Mouse (Mus musculus): Measurements from ENCODE around the gene Pfas. TPM values are rescaled to one million over a fixed set of nuclear protein-coding genes. Genes with fewer than 3 reads are reported as not detected.

The Pfas gene
- polyA plus RNA-seq, 2 experiments, result 22.0 to 27.0 TPM

DNA sequence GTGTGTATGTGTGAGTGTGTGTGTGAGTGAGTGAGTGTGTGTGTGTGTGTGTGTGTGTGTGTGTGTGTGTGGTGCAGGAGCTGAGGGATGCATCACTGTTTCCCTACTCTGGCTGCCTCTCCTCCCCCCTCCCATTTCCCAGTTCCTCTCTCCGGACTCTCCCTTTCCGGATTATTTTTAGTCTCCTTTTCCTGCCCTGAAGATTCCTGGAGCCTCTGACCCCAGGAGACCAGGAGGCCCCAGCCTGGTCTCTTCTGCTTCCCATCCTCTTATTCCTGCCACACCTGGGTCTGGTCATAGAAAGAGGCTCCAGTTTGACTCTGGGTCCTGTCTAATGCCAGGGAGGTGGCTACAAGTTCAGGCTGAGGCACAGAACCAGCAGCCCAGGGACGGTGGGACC is 52.2 kb downstream of the Pfas start:
- no peak overlapping the region for H3K4me3 ChIP-seq (replicated peaks; ENCODE audit: low read length)
- 0 out of 2 replicates have a peak overlapping the region, but pooled peaks have one; percentile 4 for H3K4me2 ChIP-seq (replicated peaks; ENCODE audit: low read depth, low read length, severe bottlenecking)
- H3K27me3 ChIP-seq (ENCODE audit: control insufficient read depth, insufficient read depth, low read length), result peaks cover 19% of the 10 kb centered on the region
- H3K9ac ChIP-seq (ENCODE audit: low read depth, low read length, severe bottlenecking), result no peak overlapping the region
- no peak for DNase-seq (ENCODE audit: low spot score)
- no peak for ATAC-seq (ENCODE audit: low FRiP score, low read depth)
- WGBS, result 24% methylated on average over 3 of the region's 3 CpGs
- no peak overlapping the region for H3K27ac ChIP-seq (replicated peaks; ENCODE audit: low read depth, low read length)
- H3K36me3 ChIP-seq (ENCODE audit: control insufficient read depth, insufficient read depth, low read length), result no peaks in the 10 kb centered on the region
- no peak for TF ChIP-seq POLR2A (IDR thresholded peaks at IDR 0.05; ENCODE audit: borderline replicate concordance, extremely low read depth, insufficient read depth, insufficient read length)
- H3K9me3 ChIP-seq (ENCODE audit: control insufficient read depth, low read length), result no peaks in the 10 kb centered on the region
- H3K4me1 ChIP-seq (ENCODE audit: control insufficient read depth, insufficient read depth, low read length), result peaks cover 11% of the 10 kb centered on the region; the same call in 1 of the 2 replicates

DNA sequence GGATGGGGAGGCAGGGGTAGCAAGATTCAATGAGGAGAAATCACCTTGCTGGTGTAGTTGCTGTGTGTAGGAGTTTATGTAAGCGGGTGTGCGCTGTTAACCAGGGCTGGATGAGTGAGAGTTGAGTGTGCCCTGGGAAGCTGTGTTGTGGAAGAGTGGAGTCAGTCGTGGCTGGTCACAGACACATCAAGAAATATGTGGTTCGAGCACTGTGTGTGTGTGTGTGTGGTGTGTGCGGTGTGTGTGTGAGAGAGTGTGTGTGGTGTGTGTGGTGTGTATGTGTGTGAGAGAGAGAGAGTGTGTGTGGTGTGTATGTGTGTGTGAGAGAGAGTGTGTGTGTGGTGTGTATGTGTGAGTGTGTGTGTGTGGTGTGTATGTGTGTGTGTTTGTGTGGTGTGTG is 52.8 kb downstream of the Pfas start:
- H3K4me2 ChIP-seq (replicated peaks; ENCODE audit: low read depth, low read length, severe bottlenecking), result peak overlapping the region; percentile 45; the same call in 1 of the 2 replicates
- H3K27ac ChIP-seq (replicated peaks; ENCODE audit: low read depth, low read length), result no peak overlapping the region
- H3K4me3 ChIP-seq (replicated peaks; ENCODE audit: low read length), result peak overlapping the region; percentile 34; the same call in 1 of the 2 replicates
- H3K9ac ChIP-seq (ENCODE audit: low read depth, low read length, severe bottlenecking), result 0 out of 2 replicates have a peak overlapping the region, but pooled peaks have one; percentile 40
- DNase-seq (ENCODE audit: low spot score) (no peak), ATAC-seq (ENCODE audit: low FRiP score, low read depth) (no peak)
- H3K36me3 ChIP-seq (ENCODE audit: control insufficient read depth, insufficient read depth, low read length), result no peaks in the 10 kb centered on the region
- H3K27me3 ChIP-seq (ENCODE audit: control insufficient read depth, insufficient read depth, low read length), result peaks cover 19% of the 10 kb centered on the region
- H3K4me1 ChIP-seq (ENCODE audit: control insufficient read depth, insufficient read depth, low read length), result peaks cover 11% of the 10 kb centered on the region; the same call in 1 of the 2 replicates
- WGBS, result 76% methylated on average over 5 of the region's 5 CpGs
- no peak for TF ChIP-seq POLR2A (IDR thresholded peaks at IDR 0.05; ENCODE audit: borderline replicate concordance, extremely low read depth, insufficient read depth, insufficient read length)
- no peaks in the 10 kb centered on the region for H3K9me3 ChIP-seq (ENCODE audit: control insufficient read depth, low read length)

DNA sequence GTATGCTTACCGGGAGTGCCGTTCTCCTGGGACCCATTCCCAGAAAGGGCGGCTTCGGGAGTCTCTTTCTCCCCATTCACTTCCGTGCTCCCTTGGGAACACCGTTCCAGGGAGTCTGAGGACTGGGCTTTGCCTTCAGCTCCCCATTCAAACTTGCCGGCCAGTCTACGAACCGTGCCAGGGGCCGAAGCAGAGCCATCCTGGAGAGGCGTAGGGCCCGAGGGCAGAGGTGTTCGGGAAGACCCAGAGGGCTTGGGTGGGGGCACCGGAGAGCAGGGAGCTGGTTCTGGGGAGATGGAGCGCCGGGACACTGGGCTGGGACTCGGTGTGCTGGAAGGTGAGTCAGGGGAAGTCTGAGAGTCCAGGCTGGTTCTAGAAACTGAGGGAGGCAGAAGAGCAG is 53.9 kb downstream of the Pfas start:
- DNase-seq (ENCODE audit: low spot score) (no peak), ATAC-seq (ENCODE audit: low FRiP score, low read depth) (no peak)
- H3K9me3 ChIP-seq (ENCODE audit: control insufficient read depth, low read length), result no peaks in the 10 kb centered on the region
- no peaks in the 10 kb centered on the region for H3K36me3 ChIP-seq (ENCODE audit: control insufficient read depth, insufficient read depth, low read length)
- H3K9ac ChIP-seq (ENCODE audit: low read depth, low read length, severe bottlenecking), result peak overlapping the region; percentile 40
- H3K27ac ChIP-seq (replicated peaks; ENCODE audit: low read depth, low read length), result no peak overlapping the region
- H3K4me3 ChIP-seq (replicated peaks; ENCODE audit: low read length), result peak overlapping the region; percentile 34
- peak overlapping the region; percentile 45 for H3K4me2 ChIP-seq (replicated peaks; ENCODE audit: low read depth, low read length, severe bottlenecking)
- no peak for TF ChIP-seq POLR2A (IDR thresholded peaks at IDR 0.05; ENCODE audit: borderline replicate concordance, extremely low read depth, insufficient read depth, insufficient read length)
- WGBS, result 3% methylated on average over 17 of the region's 17 CpGs
- H3K4me1 ChIP-seq (ENCODE audit: control insufficient read depth, insufficient read depth, low read length), result peaks cover 11% of the 10 kb centered on the region; the same call in 1 of the 2 replicates
- H3K27me3 ChIP-seq (ENCODE audit: control insufficient read depth, insufficient read depth, low read length), result peaks cover 19% of the 10 kb centered on the region

DNA sequence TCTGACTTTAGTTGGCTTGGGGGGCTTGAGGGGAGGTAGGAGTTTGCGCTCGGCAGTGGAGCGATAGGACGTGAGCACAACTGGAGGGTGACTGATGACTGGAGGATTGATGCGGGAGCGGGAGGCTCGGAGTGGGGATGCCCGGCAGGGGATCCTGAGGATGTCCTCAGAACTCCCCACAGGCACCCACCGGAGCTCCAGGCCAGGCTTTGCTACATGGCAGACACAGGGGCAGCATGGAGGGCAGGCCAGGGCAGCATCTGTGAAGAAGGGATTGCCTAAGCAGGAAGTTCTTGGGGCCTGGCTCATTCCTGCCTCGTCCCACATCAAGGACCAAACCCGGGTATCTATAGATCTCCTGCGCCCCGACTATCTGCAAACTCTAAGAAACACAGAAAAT is 54.4 kb downstream of the Pfas start:
- H3K4me3 ChIP-seq (replicated peaks; ENCODE audit: low read length), result peak overlapping the region; percentile 34

DNA sequence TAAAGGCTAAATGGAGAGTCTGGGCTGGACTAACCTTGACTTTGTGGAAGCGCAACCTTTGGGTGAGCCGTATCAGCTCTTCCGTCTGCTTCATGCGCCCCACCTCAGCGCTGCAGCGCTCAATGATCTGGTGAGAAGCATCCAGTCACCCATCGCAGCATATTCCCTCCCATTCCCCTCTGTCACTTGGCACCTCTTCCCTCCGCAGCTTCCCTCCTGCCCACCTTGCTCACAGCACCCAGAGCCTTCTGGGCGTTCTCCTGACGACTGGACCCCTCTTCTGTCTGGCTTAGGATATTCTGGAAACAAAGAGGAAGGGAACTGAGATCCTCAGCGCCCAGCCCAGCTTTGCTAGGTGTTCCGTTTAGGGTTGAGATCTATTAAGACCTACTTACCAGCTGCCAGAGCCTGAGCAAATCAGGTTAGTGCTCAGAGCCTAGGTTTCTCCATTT is 60.7 kb downstream of the Pfas start:
- H3K4me1 ChIP-seq (ENCODE audit: control insufficient read depth, insufficient read depth, low read length), result no peaks in the 10 kb centered on the region
- ATAC-seq (ENCODE audit: low FRiP score, low read depth) (no peak), DNase-seq (ENCODE audit: low spot score) (no peak)
- no peak overlapping the region; the same call in 1 of the 2 replicates for H3K4me3 ChIP-seq (replicated peaks; ENCODE audit: low read length)
- no peak for TF ChIP-seq POLR2A (IDR thresholded peaks at IDR 0.05; ENCODE audit: borderline replicate concordance, extremely low read depth, insufficient read depth, insufficient read length)
- 6% methylated on average over 12 of the region's 12 CpGs for WGBS
- no peaks in the 10 kb centered on the region for H3K36me3 ChIP-seq (ENCODE audit: control insufficient read depth, insufficient read depth, low read length)
- H3K27ac ChIP-seq (replicated peaks; ENCODE audit: low read depth, low read length), result no peak overlapping the region
- H3K27me3 ChIP-seq (ENCODE audit: control insufficient read depth, insufficient read depth, low read length), result no peaks in the 10 kb centered on the region
- no peak overlapping the region for H3K9ac ChIP-seq (ENCODE audit: low read depth, low read length, severe bottlenecking)
- H3K9me3 ChIP-seq (ENCODE audit: control insufficient read depth, low read length), result no peaks in the 10 kb centered on the region
- 0 out of 2 replicates have a peak overlapping the region, but pooled peaks have one; percentile 21 for H3K4me2 ChIP-seq (replicated peaks; ENCODE audit: low read depth, low read length, severe bottlenecking)

More for the DNA sequence above, 54.4 kb downstream of the Pfas start:
- ATAC-seq (ENCODE audit: low FRiP score, low read depth) (no peak), DNase-seq (ENCODE audit: low spot score) (no peak)
- H3K4me1 ChIP-seq (ENCODE audit: control insufficient read depth, insufficient read depth, low read length), result peaks cover 11% of the 10 kb centered on the region; the same call in 1 of the 2 replicates
- TF ChIP-seq POLR2A (IDR thresholded peaks at IDR 0.05; ENCODE audit: borderline replicate concordance, extremely low read depth, insufficient read depth, insufficient read length), result no peak
- no peak overlapping the region for H3K9ac ChIP-seq (ENCODE audit: low read depth, low read length, severe bottlenecking)
- peak overlapping the region; percentile 45 for H3K4me2 ChIP-seq (replicated peaks; ENCODE audit: low read depth, low read length, severe bottlenecking)
- no peak overlapping the region for H3K27ac ChIP-seq (replicated peaks; ENCODE audit: low read depth, low read length)
- H3K9me3 ChIP-seq (ENCODE audit: control insufficient read depth, low read length), result no peaks in the 10 kb centered on the region
- WGBS, result 18% methylated on average over 13 of the region's 13 CpGs
- peaks cover 19% of the 10 kb centered on the region for H3K27me3 ChIP-seq (ENCODE audit: control insufficient read depth, insufficient read depth, low read length)
- H3K36me3 ChIP-seq (ENCODE audit: control insufficient read depth, insufficient read depth, low read length), result no peaks in the 10 kb centered on the region

Measured in limb, embryonic 14.5 days (tissue).